Mouse (Mus musculus) spleen, adult 2 months (tissue): ENCODE measurements around the gene Zfp266. TPM values are rescaled to one million over a fixed set of nuclear protein-coding genes. Genes with fewer than 3 reads are reported as not detected.
A peak's percentile ranks its signal among the peaks of the same experiment; 100 is the strongest.

ENCODE experiments used
- DNase-seq, 2 experiments: peaks; one replicate each; pipeline versions ENCODE4 v3.0.0 to v3.0.0-alpha.2; 2012 to 2021; ENCODE audit warnings: low spot score in 2 of 2, low read depth in 1 of 2
- H3K27ac ChIP-seq: fragments of 200-500 bp; 2 replicates; pipeline ENCODE4 v1.5.1; 2012; ENCODE audit warnings: low read length, inconsistent platforms; ENCODE audit not compliant: insufficient read depth
- H3K27me3 ChIP-seq: fragments of 200-500 bp; 2 replicates; pipeline ENCODE4 v1.6.1; 2012; ENCODE audit warnings: mild to moderate bottlenecking, moderate library complexity, low read length, inconsistent platforms; ENCODE audit not compliant: control insufficient read depth, insufficient read depth
- H3K36me3 ChIP-seq: fragments of 200-500 bp; 2 replicates; pipeline ENCODE4 v1.6.1; 2012; ENCODE audit warnings: mild to moderate bottlenecking, low read length, inconsistent platforms; ENCODE audit not compliant: control insufficient read depth, insufficient read depth
- H3K4me1 ChIP-seq: fragments of 200-500 bp; 2 replicates; pipeline ENCODE4 v1.6.1; 2011; ENCODE audit warnings: inconsistent platforms; ENCODE audit not compliant: control insufficient read depth, insufficient read depth, insufficient read length
- H3K4me3 ChIP-seq: fragments of 200-500 bp; 2 replicates; pipeline ENCODE4 v1.5.1; 2011; ENCODE audit warnings: mild to moderate bottlenecking, inconsistent platforms; ENCODE audit not compliant: insufficient read depth, insufficient read length; ENCODE audit errors: extremely low read depth
- CTCF ChIP-seq: fragments of 200-500 bp; IDR thresholded peaks from 2 replicates; pipeline ENCODE4 v1.5.1; 2011; ENCODE audit warnings: mild to moderate bottlenecking, inconsistent platforms; ENCODE audit not compliant: insufficient read depth, insufficient read length, insufficient replicate concordance; ENCODE audit errors: extremely low read depth
- POLR2A ChIP-seq: fragments of 200-500 bp; IDR thresholded peaks from 2 replicates; pipeline ENCODE4 v1.6.1; 2011; ENCODE audit warnings: low read depth, low read length, inconsistent platforms
- WGBS: fragments of 180-500 bp; shearing (Covaris S2); methylation state at CpG from one replicate; pipeline ENCODE4 v1.1.7; 2018; 5-methylcytosine and 5-hydroxymethylcytosine counted together
- polyA plus RNA-seq: library from polyadenylated mRNA; depleted of rRNA; stranded (reverse); fragments of >200 nt; gene quantifications from 2 replicates; pipeline ENCODE4 v1.2.3, GENCODE M21; 2012

Gene Zfp266
- polyA plus RNA-seq, 1 experiment = 1.9 TPM

DNA sequence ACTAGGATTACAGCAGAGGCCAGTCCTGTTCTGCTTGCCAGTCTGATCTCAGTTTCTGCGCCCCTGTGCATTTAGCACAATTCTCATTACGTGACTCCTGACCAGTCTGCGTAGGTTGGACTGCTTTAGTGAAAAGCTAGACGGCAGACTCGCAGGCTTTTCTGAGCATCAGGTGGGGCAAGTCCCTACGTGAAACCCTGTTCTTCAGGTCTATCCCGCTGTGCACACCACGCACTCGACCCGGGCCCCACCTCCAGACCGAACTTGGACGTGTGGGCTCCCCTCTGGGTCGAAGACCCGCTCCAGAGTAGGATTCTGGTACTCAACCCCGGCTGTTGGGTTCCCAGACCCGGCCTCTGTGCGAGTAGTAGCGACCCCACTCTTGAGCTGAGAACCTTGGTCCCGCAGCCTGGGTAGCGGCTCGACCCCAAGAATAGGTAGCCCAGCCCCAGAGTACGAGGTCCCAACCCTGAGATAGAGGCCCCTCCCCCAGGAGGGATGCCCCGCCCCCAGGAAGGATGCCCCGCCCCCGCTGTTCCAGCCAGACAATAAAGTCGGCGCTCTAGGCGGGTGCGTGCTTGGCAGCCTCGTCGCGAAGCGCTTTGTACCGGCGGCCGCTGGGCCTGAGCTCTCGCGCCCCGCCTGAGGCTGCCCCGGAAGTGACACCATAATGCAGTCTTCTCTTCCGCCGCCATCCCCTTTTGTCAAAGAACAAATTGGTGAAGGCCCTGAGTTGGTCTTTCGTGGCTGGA lies 23.0 kb upstream of the Zfp266 start:
- no peaks in the 10 kb centered on the region; the same call in none of the 2 replicates for H3K4me1 ChIP-seq
- peak overlapping the region; percentile 73; the same call in 1 of the 2 replicates for H3K27ac ChIP-seq
- no peaks in the 10 kb centered on the region for H3K36me3 ChIP-seq
- TF ChIP-seq POLR2A (no peak), CTCF (no peak)
- H3K27me3 ChIP-seq = no peaks in the 10 kb centered on the region
- peak; percentile 39 to 58 for DNase-seq
- WGBS = 16% methylated on average over 43 of the region's 43 CpGs
- H3K4me3 ChIP-seq = peak overlapping the region; percentile 66

DNA sequence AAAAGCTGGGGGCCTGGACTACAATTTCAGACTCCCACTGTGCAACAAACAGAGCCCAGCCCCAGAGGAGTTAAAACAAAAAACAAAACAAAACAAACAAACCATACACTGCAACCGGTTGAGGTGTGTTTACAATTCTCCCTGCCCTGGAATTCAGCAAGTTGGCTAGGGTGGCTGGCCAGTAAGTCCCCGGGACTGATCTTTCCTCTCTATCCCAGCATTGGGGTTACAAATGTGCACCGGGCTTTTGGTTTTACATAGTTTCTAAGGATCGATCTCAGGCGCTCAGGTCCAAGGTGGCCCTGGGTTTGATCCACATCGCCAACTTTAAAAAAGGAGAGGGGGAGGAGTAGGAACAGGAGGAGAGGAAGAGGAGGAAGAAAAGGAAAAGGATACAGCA lies 22.3 kb upstream of the Zfp266 start:
- no peak for TF ChIP-seq CTCF
- TF ChIP-seq POLR2A = no peak
- no peaks in the 10 kb centered on the region for H3K27me3 ChIP-seq
- no peaks in the 10 kb centered on the region for H3K36me3 ChIP-seq
- no peak overlapping the region for H3K4me3 ChIP-seq
- DNase-seq = no peak
- no peak overlapping the region for H3K27ac ChIP-seq
- WGBS = 75% methylated on average over 6 of the region's 6 CpGs
- no peaks in the 10 kb centered on the region; the same call in none of the 2 replicates for H3K4me1 ChIP-seq

DNA sequence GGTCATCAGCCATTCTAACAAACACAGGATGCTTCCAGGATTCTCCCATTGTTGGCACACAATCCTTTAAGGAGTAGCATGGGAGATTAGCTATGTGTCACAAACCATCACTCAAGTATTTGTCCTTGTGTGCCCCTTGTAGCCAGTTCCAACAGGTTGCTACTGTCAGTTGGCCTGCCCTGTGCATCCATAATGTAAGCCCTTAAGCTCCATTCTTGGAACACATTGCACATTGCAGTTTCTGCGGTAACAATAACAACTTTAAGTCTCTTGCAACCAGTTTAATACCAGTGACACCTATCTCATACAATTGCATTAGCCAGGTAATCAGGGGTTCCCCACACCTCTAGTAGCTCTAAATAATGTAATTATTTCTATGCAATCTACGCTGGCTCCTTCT lies 15.4 kb upstream of the Zfp266 start:
- 88% methylated on average over 2 of the region's 2 CpGs for WGBS
- no peaks in the 10 kb centered on the region for H3K4me1 ChIP-seq
- no peak overlapping the region for H3K27ac ChIP-seq
- no peaks in the 10 kb centered on the region for H3K27me3 ChIP-seq
- TF ChIP-seq CTCF (no peak), POLR2A (no peak)
- no peaks in the 10 kb centered on the region for H3K36me3 ChIP-seq
- DNase-seq = no peak
- H3K4me3 ChIP-seq = no peak overlapping the region

DNA sequence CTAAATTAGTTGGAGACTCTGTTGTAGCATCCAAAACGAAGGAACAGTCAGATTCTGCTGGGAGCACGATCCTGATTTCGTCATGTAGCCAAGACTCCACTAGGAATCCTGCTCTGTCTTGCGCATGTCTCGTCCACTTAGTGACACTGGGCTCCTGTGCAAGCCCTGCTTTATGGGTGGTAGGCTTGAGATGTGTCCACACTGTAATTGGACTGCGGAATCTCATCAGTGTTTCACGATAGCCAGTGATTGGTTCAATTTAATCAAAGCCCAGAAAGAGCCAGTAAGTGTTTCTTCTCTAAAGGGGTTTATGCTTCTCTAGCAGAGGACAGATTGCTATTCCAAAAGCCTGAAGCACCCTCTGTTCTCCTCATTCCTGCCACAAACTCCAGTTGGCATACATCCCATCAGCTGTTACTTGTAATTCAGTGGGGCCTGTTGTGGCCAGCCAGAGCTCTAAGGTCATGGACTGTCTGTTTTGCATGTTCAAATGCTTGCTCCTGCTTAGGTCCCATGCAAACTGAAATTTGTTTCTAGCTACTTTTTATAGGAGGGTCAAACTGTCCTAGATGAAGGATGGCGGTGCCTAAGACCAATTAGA lies 13.2 kb upstream of the Zfp266 start:
- Histone ChIP-seq H3K4me1 (no peaks in the 10 kb centered on the region), H3K4me3 (no peak overlapping the region), H3K27ac (no peak overlapping the region), H3K27me3 (no peaks in the 10 kb centered on the region; the same call in 1 of the 2 replicates), H3K36me3 (no peaks in the 10 kb centered on the region)
- no peak for DNase-seq
- 78% methylated on average over 8 of the region's 8 CpGs for WGBS
- TF ChIP-seq POLR2A = no peak
- TF ChIP-seq CTCF = no peak

DNA sequence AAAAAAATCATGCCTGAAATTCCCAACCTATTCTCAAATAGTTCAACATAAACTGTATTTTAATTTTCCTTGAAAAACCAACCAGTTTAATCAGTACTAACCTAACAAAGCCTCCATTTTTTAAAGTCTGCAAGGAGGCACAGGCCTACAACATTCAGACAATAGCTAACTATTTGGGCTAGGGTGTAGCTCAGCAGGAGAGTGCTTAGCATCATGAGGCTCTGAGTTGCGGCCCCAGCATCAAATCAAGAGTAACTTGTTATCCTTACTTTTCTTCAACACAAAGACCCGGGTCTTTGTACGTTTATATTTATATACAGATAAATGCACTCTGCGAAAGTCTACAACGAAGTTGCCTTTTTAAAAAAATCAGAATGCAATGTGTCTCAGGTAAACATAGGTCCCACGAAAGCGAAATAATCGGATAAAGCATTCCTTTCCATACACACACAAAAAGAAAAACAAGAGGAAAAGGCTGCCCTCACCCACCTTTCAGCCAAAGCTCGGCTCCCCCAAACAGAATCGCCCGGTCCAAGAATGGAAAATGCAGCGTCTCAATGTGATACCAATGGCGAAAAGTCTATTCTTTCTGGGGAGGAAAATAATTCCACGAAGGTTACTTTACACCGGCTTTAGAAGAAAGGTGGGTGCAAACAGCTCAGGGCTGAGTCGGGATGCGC lies 546 bp downstream of the Zfp266 start:
- no peak for DNase-seq
- no peaks in the 10 kb centered on the region for H3K27me3 ChIP-seq
- no peak for TF ChIP-seq CTCF
- no peak for TF ChIP-seq POLR2A
- WGBS = 2% methylated on average over 17 of the region's 17 CpGs
- H3K36me3 ChIP-seq = no peaks in the 10 kb centered on the region
- H3K4me3 ChIP-seq = peak overlapping the region; percentile 93
- H3K27ac ChIP-seq = peak overlapping the region; percentile 93
- H3K4me1 ChIP-seq = 0 out of 2 replicates have a peak, but pooled peaks cover 2% of the 10 kb centered on the region

DNA sequence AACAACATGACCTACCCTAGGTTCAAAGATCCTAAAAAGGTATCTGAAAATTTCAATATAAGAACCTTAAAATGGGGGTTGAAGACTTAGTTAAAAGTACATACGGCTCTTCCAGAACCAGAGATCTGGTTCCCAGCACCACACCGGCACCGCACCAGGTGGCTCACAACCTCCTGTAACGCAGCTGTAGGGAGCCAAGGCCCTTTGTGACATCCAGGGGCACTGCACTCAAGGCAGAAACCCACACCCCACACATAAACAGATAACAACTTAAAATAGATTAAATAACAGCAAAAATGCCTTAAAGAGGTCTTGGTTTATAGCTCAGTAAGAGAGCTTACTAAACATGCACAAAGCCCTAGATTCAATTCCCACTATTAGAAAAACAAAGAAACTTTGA lies 1.3 kb downstream of the Zfp266 start:
- Histone ChIP-seq H3K27me3 (no peaks in the 10 kb centered on the region), H3K36me3 (no peaks in the 10 kb centered on the region), H3K4me1 (0 out of 2 replicates have a peak, but pooled peaks cover 2% of the 10 kb centered on the region), H3K27ac (no peak overlapping the region), H3K4me3 (no peak overlapping the region)
- DNase-seq = no peak
- no peak for TF ChIP-seq CTCF
- WGBS = 79% methylated on average over 4 of the region's 4 CpGs
